Mouse (Mus musculus): Measurements from ENCODE around the gene C1qtnf9.

DNA sequence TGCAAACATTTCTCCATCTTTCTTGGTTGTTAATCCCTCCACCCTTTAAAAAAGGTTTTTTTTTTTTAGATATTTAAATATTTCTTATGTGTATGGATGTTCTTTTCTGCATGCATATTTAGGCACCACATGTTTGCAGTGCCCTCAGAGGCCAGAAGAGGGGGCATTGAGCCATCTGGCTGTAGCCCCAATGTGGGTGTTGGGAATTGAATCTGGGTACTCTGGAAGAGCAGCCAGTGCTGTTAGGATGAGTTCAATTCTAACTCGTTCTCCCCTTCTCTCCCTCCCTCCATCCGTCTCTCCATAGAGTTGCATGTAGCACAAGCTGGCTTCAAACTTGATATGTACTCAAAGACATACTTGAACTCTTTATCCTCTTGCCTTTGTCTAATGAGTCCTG is 5.5 kb downstream of the C1qtnf9 start:
- TF ChIP-seq POLR2A (IDR thresholded peaks at IDR 0.05; ENCODE audit: borderline replicate concordance, low read depth, low read length) (no peak), CTCF (IDR thresholded peaks at IDR 0.05; ENCODE audit: low read depth, low read length) (peak; percentile 25; the same call in 1 of the 2 replicates)

All from bone marrow macrophage, adult 2 months (primary cell).